Mouse (Mus musculus): ENCODE measurements around the gene Timp4. TPM values are rescaled to one million over a fixed set of nuclear protein-coding genes. Genes with fewer than 3 reads are reported as not detected.

The Timp4 gene
- polyA plus RNA-seq, 1 experiment from 2014 or later = 0.27 TPM

GRCm38 (mm10) chr6:115210820-115211219 is 41.2 kb downstream of the Timp4 start:
- 76% methylated on average over 3 of the region's 3 CpGs for WGBS
- Histone ChIP-seq H3K36me3 (replicated peaks; ENCODE audit: control insufficient read depth, insufficient read depth, low read depth, low read length) (no peaks in the 10 kb centered on the region), H3K9ac (replicated peaks; ENCODE audit: low read length) (no peak overlapping the region), H3K9me3 (replicated peaks; ENCODE audit: control insufficient read depth, low read length) (no peaks in the 10 kb centered on the region), H3K4me2 (ENCODE audit: low read depth, low read length) (no peak overlapping the region), H3K4me3 (ENCODE audit: low read depth, low read length) (no peak overlapping the region), H3K4me1 (ENCODE audit: control insufficient read depth, insufficient read depth, low read length) (no peaks in the 10 kb centered on the region), H3K27me3 (ENCODE audit: control insufficient read depth, insufficient read depth, low read length) (no peaks in the 10 kb centered on the region), H3K27ac (replicated peaks; ENCODE audit: low read depth, low read length) (no peak overlapping the region)
- ATAC-seq (replicated peaks; ENCODE audit: insufficient number of reproducible peaks, low FRiP score, low TSS enrichment, low read depth) = no peak
- DNase-seq (ENCODE audit: low spot score) = no peak

- Histone ChIP-seq H3K27me3 (ENCODE audit: control insufficient read depth, insufficient read depth, low read length) (no peaks in the 10 kb centered on the region), H3K4me2 (ENCODE audit: low read depth, low read length) (no peak overlapping the region), H3K9ac (replicated peaks; ENCODE audit: low read length) (no peak overlapping the region), H3K27ac (replicated peaks; ENCODE audit: low read depth, low read length) (no peak overlapping the region), H3K4me1 (ENCODE audit: control insufficient read depth, insufficient read depth, low read length) (no peaks in the 10 kb centered on the region), H3K9me3 (replicated peaks; ENCODE audit: control insufficient read depth, low read length) (no peaks in the 10 kb centered on the region), H3K36me3 (replicated peaks; ENCODE audit: control insufficient read depth, insufficient read depth, low read depth, low read length) (no peaks in the 10 kb centered on the region), H3K4me3 (ENCODE audit: low read depth, low read length) (no peak overlapping the region)
- ATAC-seq (replicated peaks; ENCODE audit: insufficient number of reproducible peaks, low FRiP score, low TSS enrichment, low read depth) (no peak), DNase-seq (ENCODE audit: low spot score) (no peak)
- 59% methylated on average over 2 of the region's 2 CpGs for WGBS
Observed at GRCm38 (mm10) chr6:115210187-115210586, 41.8 kb downstream of the Timp4 start.

GRCm38 (mm10) chr6:115203029-115203428 is 49.0 kb downstream of the Timp4 start:
- Histone ChIP-seq H3K9ac (replicated peaks; ENCODE audit: low read length) (no peak overlapping the region), H3K4me1 (ENCODE audit: control insufficient read depth, insufficient read depth, low read length) (no peaks in the 10 kb centered on the region), H3K9me3 (replicated peaks; ENCODE audit: control insufficient read depth, low read length) (no peaks in the 10 kb centered on the region), H3K4me2 (ENCODE audit: low read depth, low read length) (no peak overlapping the region), H3K4me3 (ENCODE audit: low read depth, low read length) (no peak overlapping the region), H3K27ac (replicated peaks; ENCODE audit: low read depth, low read length) (no peak overlapping the region), H3K27me3 (ENCODE audit: control insufficient read depth, insufficient read depth, low read length) (no peaks in the 10 kb centered on the region), H3K36me3 (replicated peaks; ENCODE audit: control insufficient read depth, insufficient read depth, low read depth, low read length) (no peaks in the 10 kb centered on the region)
- 72% methylated on average over 3 of the region's 3 CpGs for WGBS
- DNase-seq (ENCODE audit: low spot score) (no peak), ATAC-seq (replicated peaks; ENCODE audit: insufficient number of reproducible peaks, low FRiP score, low TSS enrichment, low read depth) (no peak)

- H3K9me3 ChIP-seq (replicated peaks; ENCODE audit: control insufficient read depth, low read length) = no peaks in the 10 kb centered on the region
- no peaks in the 10 kb centered on the region for H3K4me1 ChIP-seq (ENCODE audit: control insufficient read depth, insufficient read depth, low read length)
- H3K27ac ChIP-seq (replicated peaks; ENCODE audit: low read depth, low read length) = no peak overlapping the region
- H3K4me3 ChIP-seq (ENCODE audit: low read depth, low read length) = no peak overlapping the region
- H3K36me3 ChIP-seq (replicated peaks; ENCODE audit: control insufficient read depth, insufficient read depth, low read depth, low read length) = no peaks in the 10 kb centered on the region
- no peak overlapping the region for H3K9ac ChIP-seq (replicated peaks; ENCODE audit: low read length)
- WGBS = 85% methylated on average over 3 of the region's 3 CpGs
- no peak overlapping the region for H3K4me2 ChIP-seq (ENCODE audit: low read depth, low read length)
- DNase-seq (ENCODE audit: low spot score) (no peak), ATAC-seq (replicated peaks; ENCODE audit: insufficient number of reproducible peaks, low FRiP score, low TSS enrichment, low read depth) (no peak)
- no peaks in the 10 kb centered on the region for H3K27me3 ChIP-seq (ENCODE audit: control insufficient read depth, insufficient read depth, low read length)
Observed at GRCm38 (mm10) chr6:115200753-115201152, 51.3 kb downstream of the Timp4 start.

Other genes with a start within 250 kb of the Timp4 start
- gene Tamm41, start 214.3 kb downstream of the Timp4 start, polyA plus RNA-seq (2014; fragmentation: Nextera tagmentation; extraction: Ambion mirVana) = 81.7 TPM in 2 replicates
- gene Syn2, start 117.3 kb downstream of the Timp4 start, polyA plus RNA-seq (2014; fragmentation: Nextera tagmentation; extraction: Ambion mirVana) = 2.8 and 3.4 TPM in 2 replicates
- not detected in 2 replicates for gene Gm17482, start 24.9 kb downstream of the Timp4 start, polyA plus RNA-seq (2014; fragmentation: Nextera tagmentation; extraction: Ambion mirVana)
- gene Pparg, start 108.7 kb upstream of the Timp4 start, polyA plus RNA-seq (2014; fragmentation: Nextera tagmentation; extraction: Ambion mirVana) = 0.22 TPM in 1 of 2 replicates, not detected in the other